Mouse (Mus musculus) lung, postnatal 25 days (tissue): ENCODE results near the gene Coro1a.
A peak's percentile ranks its signal among the peaks of the same experiment; 100 is the strongest.
"Not testable (repeated sequence)": the region's sequence is repeated elsewhere in the genome, so short reads cannot be mapped to it uniquely, and the experiment has no call there.

Experiments
- DNase-seq: peaks from one replicate; pipeline ENCODE4 v3.0.0; 2022; ENCODE audit warnings: low spot score

Gene Coro1a

GRCm38 (mm10) chr7:126688156-126688555, 19.4 kb downstream of the Coro1a start:
- not testable (repeated sequence) for DNase-seq

- DNase-seq, result no peak
Observed at GRCm38 (mm10) chr7:126681221-126681620, 26.4 kb downstream of the Coro1a start.

GRCm38 (mm10) chr7:126679683-126680082, 27.9 kb downstream of the Coro1a start:
- DNase-seq, result no peak

GRCm38 (mm10) chr7:126678545-126679341, 28.8 kb downstream of the Coro1a start:
- DNase-seq, result no peak

GRCm38 (mm10) chr7:126676631-126677220, 30.9 kb downstream of the Coro1a start:
- no peak for DNase-seq

GRCm38 (mm10) chr7:126676207-126676606, 31.4 kb downstream of the Coro1a start, which contains the start of gene Sult1a1:
Gene Sult1a1 (minus strand): TSS chr7:126676432.
- peak; percentile 93 for DNase-seq

GRCm38 (mm10) chr7:126675104-126675503, 32.5 kb downstream of the Coro1a start:
- no peak for DNase-seq

GRCm38 (mm10) chr7:126672111-126672510, 35.5 kb downstream of the Coro1a start:
- DNase-seq, result no peak

- peak; percentile 52 for DNase-seq
Observed at GRCm38 (mm10) chr7:126670152-126670551, 37.4 kb downstream of the Coro1a start.

- no peak for DNase-seq
Observed at GRCm38 (mm10) chr7:126668452-126668851, 39.1 kb downstream of the Coro1a start.

GRCm38 (mm10) chr7:126667495-126668090, 40.0 kb downstream of the Coro1a start:
- DNase-seq, result no peak

GRCm38 (mm10) chr7:126665269-126665668, 42.3 kb downstream of the Coro1a start:
- peak; percentile 51 for DNase-seq

GRCm38 (mm10) chr7:126663646-126664045, 43.9 kb downstream of the Coro1a start:
- DNase-seq, result no peak

- DNase-seq, result no peak
Observed at GRCm38 (mm10) chr7:126659771-126660170, 47.8 kb downstream of the Coro1a start.

- no peak for DNase-seq
Observed at GRCm38 (mm10) chr7:126657522-126657921, 50.1 kb downstream of the Coro1a start.

GRCm38 (mm10) chr7:126655695-126656094, 51.9 kb downstream of the Coro1a start:
- DNase-seq, result no peak

GRCm38 (mm10) chr7:126653991-126654390, 53.6 kb downstream of the Coro1a start:
- DNase-seq, result no peak

GRCm38 (mm10) chr7:126650852-126651251, 56.7 kb downstream of the Coro1a start:
- peak; percentile 32 for DNase-seq
